Mouse (Mus musculus): Measurements from ENCODE around the gene Prune2. TPM values are rescaled to one million over a fixed set of nuclear protein-coding genes. Genes with fewer than 3 reads are reported as not detected.

The Prune2 gene
- polyA plus RNA-seq, 1 experiment from 2014 or later: 7.7 TPM

DNA sequence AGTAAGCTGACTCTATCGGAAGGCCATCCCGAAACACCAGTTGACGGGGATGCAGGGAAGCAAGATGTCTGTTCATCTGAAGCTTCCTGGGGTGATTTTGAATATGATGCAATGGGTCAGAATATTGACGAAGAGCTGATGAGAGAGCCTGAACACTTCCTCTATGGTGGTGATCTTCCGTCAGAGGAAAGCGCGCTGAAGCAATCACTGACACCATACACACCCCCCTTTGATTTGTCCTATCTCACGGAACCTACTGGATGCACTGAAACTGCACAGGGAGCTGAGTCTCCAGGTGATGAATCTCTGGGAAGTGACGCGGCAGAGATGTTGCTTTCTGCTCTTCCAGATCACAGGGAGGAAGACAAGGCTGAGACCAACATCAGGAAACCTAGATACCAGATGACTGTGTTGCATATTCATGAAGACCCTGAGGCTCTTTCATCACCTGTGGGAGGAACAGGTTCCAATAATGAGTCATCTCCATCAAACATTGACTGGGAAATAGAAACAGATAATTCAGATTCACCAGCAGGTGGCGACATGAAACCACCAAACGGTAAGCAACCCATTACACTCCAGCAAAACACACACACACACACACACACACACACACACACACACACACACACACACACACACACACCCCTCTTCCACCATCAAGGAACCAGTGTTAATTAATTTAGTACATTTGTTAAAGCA is 168.3 kb downstream of the Prune2 start:
- H3K27me3 ChIP-seq (ENCODE audit: control insufficient read depth, insufficient read depth, low read length): no peaks in the 10 kb centered on the region
- no peak overlapping the region for H3K4me3 ChIP-seq (replicated peaks; ENCODE audit: low read depth, low read length)
- no peak overlapping the region for H3K4me2 ChIP-seq (ENCODE audit: low read length)
- peak; percentile 17; the same call in 1 of the 2 replicates for ATAC-seq (ENCODE audit: low FRiP score, low TSS enrichment)
- H3K9ac ChIP-seq (replicated peaks; ENCODE audit: low read length): no peak overlapping the region
- DNase-seq: peak; percentile 83
- WGBS: 66% methylated on average over 12 of the region's 12 CpGs
- no peaks in the 10 kb centered on the region for H3K4me1 ChIP-seq (ENCODE audit: control insufficient read depth, insufficient read depth, low read length)
- no peak overlapping the region for H3K27ac ChIP-seq (replicated peaks; ENCODE audit: low read depth, low read length)
- no peaks in the 10 kb centered on the region for H3K9me3 ChIP-seq (ENCODE audit: control insufficient read depth, low read length)
- H3K36me3 ChIP-seq (ENCODE audit: control insufficient read depth, insufficient read depth, low read length): no peaks in the 10 kb centered on the region

DNA sequence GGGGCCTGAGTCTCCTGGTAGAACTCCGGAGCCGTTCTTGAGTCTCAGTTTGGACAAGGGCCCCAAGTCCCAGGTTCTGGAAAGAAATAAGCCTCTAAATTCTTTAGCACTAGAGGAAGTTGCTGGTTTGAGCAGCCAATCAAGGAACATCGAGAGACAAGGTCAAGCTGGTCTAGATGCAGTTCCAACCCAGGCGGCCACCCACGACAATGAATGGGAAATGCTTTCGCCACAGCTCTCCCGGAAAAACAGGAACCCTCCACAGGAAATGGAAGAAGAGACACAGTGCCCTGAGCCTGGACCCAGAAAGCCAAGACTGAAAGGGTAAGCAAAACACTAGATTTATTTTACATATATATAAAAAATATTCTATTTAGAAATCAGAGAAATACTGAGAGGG is 169.5 kb downstream of the Prune2 start:
- H3K4me1 ChIP-seq (ENCODE audit: control insufficient read depth, insufficient read depth, low read length): no peaks in the 10 kb centered on the region
- no peaks in the 10 kb centered on the region for H3K36me3 ChIP-seq (ENCODE audit: control insufficient read depth, insufficient read depth, low read length)
- no peaks in the 10 kb centered on the region for H3K9me3 ChIP-seq (ENCODE audit: control insufficient read depth, low read length)
- ATAC-seq (ENCODE audit: low FRiP score, low TSS enrichment) (no peak), DNase-seq (no peak)
- H3K27ac ChIP-seq (replicated peaks; ENCODE audit: low read depth, low read length): no peak overlapping the region
- H3K4me2 ChIP-seq (ENCODE audit: low read length): no peak overlapping the region
- H3K9ac ChIP-seq (replicated peaks; ENCODE audit: low read length): no peak overlapping the region
- H3K27me3 ChIP-seq (ENCODE audit: control insufficient read depth, insufficient read depth, low read length): no peaks in the 10 kb centered on the region
- no peak overlapping the region for H3K4me3 ChIP-seq (replicated peaks; ENCODE audit: low read depth, low read length)
- 90% methylated on average over 7 of the region's 7 CpGs for WGBS

DNA sequence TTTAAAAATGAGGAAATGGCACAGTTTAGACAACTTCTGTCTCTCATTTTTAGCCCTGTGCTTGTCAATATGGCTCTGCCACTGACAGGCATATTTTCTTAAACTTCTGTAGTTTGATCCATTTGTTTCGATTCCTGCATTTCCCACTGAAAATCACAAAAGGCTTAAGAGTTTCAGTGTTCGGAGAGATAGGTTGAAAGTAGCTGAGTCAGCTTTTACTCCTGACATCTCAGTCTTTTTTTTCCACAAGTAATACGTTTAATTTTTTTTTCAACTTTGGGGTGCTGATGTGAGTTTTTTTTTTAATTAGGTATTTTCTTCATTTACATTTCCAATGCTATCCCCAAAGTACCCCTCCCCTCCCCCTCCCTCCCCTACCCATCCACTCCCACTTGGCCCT is 174.6 kb downstream of the Prune2 start:
- H3K4me3 ChIP-seq (replicated peaks; ENCODE audit: low read depth, low read length): no peak overlapping the region
- DNase-seq (no peak), ATAC-seq (ENCODE audit: low FRiP score, low TSS enrichment) (no peak)
- H3K9me3 ChIP-seq (ENCODE audit: control insufficient read depth, low read length): no peaks in the 10 kb centered on the region
- no peaks in the 10 kb centered on the region for H3K27me3 ChIP-seq (ENCODE audit: control insufficient read depth, insufficient read depth, low read length)
- H3K27ac ChIP-seq (replicated peaks; ENCODE audit: low read depth, low read length): no peak overlapping the region
- 88% methylated on average over 3 of the region's 3 CpGs for WGBS
- H3K9ac ChIP-seq (replicated peaks; ENCODE audit: low read length): no peak overlapping the region
- H3K4me1 ChIP-seq (ENCODE audit: control insufficient read depth, insufficient read depth, low read length): no peaks in the 10 kb centered on the region
- no peaks in the 10 kb centered on the region for H3K36me3 ChIP-seq (ENCODE audit: control insufficient read depth, insufficient read depth, low read length)
- no peak overlapping the region for H3K4me2 ChIP-seq (ENCODE audit: low read length)

DNA sequence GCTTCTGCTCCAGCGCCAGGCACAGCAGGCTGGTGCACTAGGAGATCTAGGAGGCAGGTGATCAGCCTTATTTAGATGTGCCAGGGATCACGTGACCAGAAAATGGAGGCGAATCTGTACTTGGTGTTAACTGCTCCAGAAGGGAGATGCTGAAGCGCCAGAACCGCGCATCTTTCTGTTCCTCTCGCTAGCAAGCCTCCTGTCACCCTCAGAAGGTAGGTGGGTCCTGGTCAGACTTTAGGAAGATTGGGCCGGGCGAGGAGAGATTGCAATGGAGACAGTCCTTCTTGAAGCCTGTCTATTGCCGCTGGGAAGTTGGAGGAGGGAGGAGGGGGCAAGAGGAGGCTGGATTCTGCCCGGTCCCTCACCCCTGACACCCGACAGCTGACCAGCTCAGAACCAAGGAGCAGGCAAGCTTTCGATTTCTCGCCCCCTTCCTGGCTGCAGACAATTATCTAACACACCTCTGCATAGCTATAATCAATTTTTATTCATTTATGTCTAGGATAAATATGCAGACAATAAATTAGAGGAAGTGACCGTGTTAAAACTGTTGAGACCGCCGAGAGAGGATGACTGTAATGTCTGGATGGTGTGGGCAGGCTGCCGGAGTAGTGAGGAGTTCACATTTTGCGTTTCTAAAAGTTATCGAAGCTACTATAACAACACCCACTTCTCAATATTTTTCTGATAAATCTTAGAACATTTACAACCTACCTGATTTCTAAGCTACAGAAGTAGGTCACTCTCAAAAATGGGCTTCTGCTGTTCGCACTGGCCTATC is 181.0 kb downstream of the Prune2 start:
- Histone ChIP-seq H3K4me2 (ENCODE audit: low read length) (peak overlapping the region; percentile 72), H3K27ac (replicated peaks; ENCODE audit: low read depth, low read length) (peak overlapping the region; percentile 45; the same call in 1 of the 2 replicates), H3K9ac (replicated peaks; ENCODE audit: low read length) (peak overlapping the region; percentile 48), H3K4me3 (replicated peaks; ENCODE audit: low read depth, low read length) (peak overlapping the region; percentile 48), H3K36me3 (ENCODE audit: control insufficient read depth, insufficient read depth, low read length) (no peaks in the 10 kb centered on the region), H3K4me1 (ENCODE audit: control insufficient read depth, insufficient read depth, low read length) (no peaks in the 10 kb centered on the region), H3K27me3 (ENCODE audit: control insufficient read depth, insufficient read depth, low read length) (no peaks in the 10 kb centered on the region), H3K9me3 (ENCODE audit: control insufficient read depth, low read length) (no peaks in the 10 kb centered on the region)
- ATAC-seq (ENCODE audit: low FRiP score, low TSS enrichment) (peak; percentile 84), DNase-seq (peak; percentile 85)
- WGBS: 12% methylated on average over 21 of the region's 21 CpGs

DNA sequence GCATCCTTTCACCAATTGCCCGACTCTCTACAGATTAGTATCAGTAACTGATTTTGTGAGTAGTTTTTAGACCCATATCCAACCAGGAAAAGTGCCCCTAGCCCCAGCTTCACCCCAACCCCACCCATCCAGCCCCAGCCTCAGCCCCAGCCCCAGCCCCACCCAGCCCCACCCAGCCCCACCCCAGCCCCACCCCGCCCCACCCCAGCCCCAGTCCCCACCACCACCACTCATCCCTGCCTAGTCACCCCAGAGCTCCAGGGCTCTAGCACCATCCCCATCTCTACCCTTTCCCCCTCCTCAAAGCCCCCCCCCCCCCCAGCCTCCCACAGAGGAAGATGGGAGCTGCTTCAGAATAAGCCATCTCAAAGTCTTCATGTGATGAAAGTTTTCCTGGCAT is 181.7 kb downstream of the Prune2 start:
- ATAC-seq (ENCODE audit: low FRiP score, low TSS enrichment) (0 out of 2 replicates have a peak, but pooled peaks have one; percentile 15), DNase-seq (no peak)
- H3K9ac ChIP-seq (replicated peaks; ENCODE audit: low read length): no peak overlapping the region
- peak overlapping the region; percentile 72 for H3K4me2 ChIP-seq (ENCODE audit: low read length)
- WGBS: 43% methylated on average over 2 of the region's 2 CpGs
- H3K4me1 ChIP-seq (ENCODE audit: control insufficient read depth, insufficient read depth, low read length): no peaks in the 10 kb centered on the region
- H3K9me3 ChIP-seq (ENCODE audit: control insufficient read depth, low read length): no peaks in the 10 kb centered on the region
- no peak overlapping the region for H3K27ac ChIP-seq (replicated peaks; ENCODE audit: low read depth, low read length)
- H3K36me3 ChIP-seq (ENCODE audit: control insufficient read depth, insufficient read depth, low read length): no peaks in the 10 kb centered on the region
- H3K27me3 ChIP-seq (ENCODE audit: control insufficient read depth, insufficient read depth, low read length): no peaks in the 10 kb centered on the region
- no peak overlapping the region for H3K4me3 ChIP-seq (replicated peaks; ENCODE audit: low read depth, low read length)

DNA sequence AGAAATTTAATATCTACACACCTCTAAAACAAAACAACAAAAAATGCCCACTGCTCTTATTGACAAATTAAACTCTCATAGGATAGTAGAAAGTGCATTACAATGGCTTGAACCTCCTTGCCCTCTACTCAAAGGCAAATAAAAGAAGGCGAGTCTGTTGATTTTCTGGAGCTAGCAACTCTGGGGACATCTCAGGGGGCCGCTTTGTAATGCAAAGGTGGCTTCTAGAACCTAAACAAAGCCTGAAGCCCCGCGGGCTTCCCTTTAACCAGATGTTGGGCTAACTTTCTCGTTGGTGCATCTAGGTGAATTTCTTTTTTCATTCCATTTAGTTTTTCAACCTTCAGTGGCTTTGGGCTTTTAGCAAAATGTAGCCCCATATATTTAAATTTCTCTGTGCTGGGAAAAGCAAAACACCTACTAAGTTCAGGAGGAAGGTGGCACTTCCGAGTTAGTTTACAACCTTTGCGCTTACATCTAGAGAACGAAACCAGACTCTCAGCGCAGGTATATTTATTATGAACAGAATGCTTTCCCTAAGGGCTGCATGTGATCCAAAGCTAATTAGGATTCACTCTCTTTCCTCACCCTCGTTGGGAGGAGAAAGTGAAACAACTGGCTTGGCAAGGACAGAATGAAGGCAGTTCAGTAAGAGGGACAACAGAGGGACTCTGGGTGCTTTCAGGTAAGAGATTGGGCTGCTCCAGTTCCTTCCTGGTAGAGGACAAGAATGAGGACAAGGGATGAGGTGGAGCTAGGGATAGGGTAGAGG is 182.4 kb downstream of the Prune2 start:
- Histone ChIP-seq H3K4me3 (replicated peaks; ENCODE audit: low read depth, low read length) (no peak overlapping the region), H3K4me1 (ENCODE audit: control insufficient read depth, insufficient read depth, low read length) (no peaks in the 10 kb centered on the region)
- 18% methylated on average over 10 of the region's 10 CpGs for WGBS

DNA sequence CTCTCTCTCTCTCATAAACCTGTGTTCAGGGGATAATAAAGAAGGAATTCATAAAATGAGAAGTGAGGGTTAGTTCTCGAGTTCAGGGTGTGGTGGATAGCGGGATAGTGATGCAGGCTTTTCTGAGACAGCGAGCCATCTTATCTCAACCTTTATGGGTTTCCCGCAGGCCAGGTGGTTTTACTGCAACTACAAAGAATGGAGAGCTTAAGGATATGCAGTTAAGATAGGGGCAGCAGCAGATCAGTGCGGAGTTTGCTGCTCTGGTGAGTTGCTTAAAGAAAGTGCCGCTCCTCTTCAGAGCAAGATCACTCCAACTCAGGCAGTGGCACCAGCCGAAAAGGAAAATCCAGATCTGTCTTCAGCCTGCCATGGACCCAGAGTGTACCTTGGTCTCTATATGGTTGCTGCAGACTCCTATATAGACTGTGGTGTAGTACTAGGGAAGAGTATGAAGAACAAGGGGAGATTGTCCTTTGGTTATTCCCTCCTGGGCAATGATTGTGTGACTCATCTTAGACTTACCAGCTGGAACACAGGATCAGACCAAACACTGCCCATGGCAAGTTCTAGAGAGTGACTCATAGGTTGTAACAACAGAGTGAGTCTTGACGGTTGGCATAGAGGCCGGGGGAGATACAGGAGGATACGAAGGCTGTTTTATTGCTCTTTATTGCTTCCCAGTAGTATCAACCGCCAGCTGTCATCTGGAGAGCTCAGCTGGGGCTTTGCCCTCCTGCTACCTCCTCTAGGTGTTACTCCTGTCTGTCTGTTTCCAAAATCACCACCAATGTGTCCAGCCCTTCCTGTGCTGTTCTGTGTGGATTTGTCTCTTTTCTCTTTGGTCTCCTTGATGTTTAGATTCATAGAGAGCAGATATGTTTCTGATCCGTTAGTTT is 184.3 kb downstream of the Prune2 start:
- no peak overlapping the region for H3K27ac ChIP-seq (replicated peaks; ENCODE audit: low read depth, low read length)
- no peak for ATAC-seq (ENCODE audit: low FRiP score, low TSS enrichment)
- H3K4me1 ChIP-seq (ENCODE audit: control insufficient read depth, insufficient read depth, low read length): no peaks in the 10 kb centered on the region
- WGBS: 89% methylated on average over 12 of the region's 12 CpGs
- H3K27me3 ChIP-seq (ENCODE audit: control insufficient read depth, insufficient read depth, low read length): no peaks in the 10 kb centered on the region
- no peaks in the 10 kb centered on the region for H3K36me3 ChIP-seq (ENCODE audit: control insufficient read depth, insufficient read depth, low read length)
- H3K9ac ChIP-seq (replicated peaks; ENCODE audit: low read length): no peak overlapping the region
- H3K4me3 ChIP-seq (replicated peaks; ENCODE audit: low read depth, low read length): no peak overlapping the region
- no peak for DNase-seq
- H3K9me3 ChIP-seq (ENCODE audit: control insufficient read depth, low read length): no peaks in the 10 kb centered on the region
- no peak overlapping the region for H3K4me2 ChIP-seq (ENCODE audit: low read length)

More for the DNA sequence above, 182.4 kb downstream of the Prune2 start:
- no peaks in the 10 kb centered on the region for H3K36me3 ChIP-seq (ENCODE audit: control insufficient read depth, insufficient read depth, low read length)
- H3K27ac ChIP-seq (replicated peaks; ENCODE audit: low read depth, low read length): no peak overlapping the region
- H3K4me2 ChIP-seq (ENCODE audit: low read length): no peak overlapping the region
- H3K9me3 ChIP-seq (ENCODE audit: control insufficient read depth, low read length): no peaks in the 10 kb centered on the region
- ATAC-seq (ENCODE audit: low FRiP score, low TSS enrichment) (no peak), DNase-seq (no peak)
- no peaks in the 10 kb centered on the region for H3K27me3 ChIP-seq (ENCODE audit: control insufficient read depth, insufficient read depth, low read length)
- no peak overlapping the region for H3K9ac ChIP-seq (replicated peaks; ENCODE audit: low read length)

DNA sequence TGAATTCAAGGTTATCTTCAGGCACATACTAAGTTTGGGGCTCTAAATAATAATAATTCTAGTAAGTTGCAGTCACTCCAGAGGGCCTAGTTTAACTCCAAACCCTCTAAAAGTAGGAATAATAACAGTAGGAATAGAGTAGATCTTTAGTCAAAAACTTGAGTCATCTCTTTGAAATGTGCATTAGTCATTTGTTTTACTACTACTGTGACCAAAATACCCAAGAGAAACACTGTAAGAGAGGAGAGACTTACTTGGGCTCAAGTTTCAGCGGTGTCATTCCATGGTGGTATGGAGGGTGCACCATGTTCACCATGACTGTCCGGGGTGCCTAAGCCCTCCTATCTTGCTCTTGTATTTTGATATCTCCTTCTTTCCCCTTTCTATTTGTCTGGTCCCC is 187.3 kb downstream of the Prune2 start:
- Histone ChIP-seq H3K27ac (replicated peaks; ENCODE audit: low read depth, low read length) (no peak overlapping the region), H3K27me3 (ENCODE audit: control insufficient read depth, insufficient read depth, low read length) (no peaks in the 10 kb centered on the region), H3K4me2 (ENCODE audit: low read length) (no peak overlapping the region), H3K4me3 (replicated peaks; ENCODE audit: low read depth, low read length) (no peak overlapping the region), H3K9me3 (ENCODE audit: control insufficient read depth, low read length) (no peaks in the 10 kb centered on the region), H3K36me3 (ENCODE audit: control insufficient read depth, insufficient read depth, low read length) (no peaks in the 10 kb centered on the region), H3K4me1 (ENCODE audit: control insufficient read depth, insufficient read depth, low read length) (no peaks in the 10 kb centered on the region), H3K9ac (replicated peaks; ENCODE audit: low read length) (no peak overlapping the region)
- WGBS: 97% methylated on average over 2 of the region's 2 CpGs
- no peak for DNase-seq
- ATAC-seq (ENCODE audit: low FRiP score, low TSS enrichment): no peak

All from midbrain, embryonic 14.5 days (tissue).